Mouse (Mus musculus): ENCODE data around the gene Hsbp1.

Hsbp1 gene

GRCm38 (mm10) chr8:119385854-119386253, 41.6 kb downstream of the Hsbp1 start:
- no peak for DNase-seq (ENCODE audit: low read depth in 1 of 2, low spot score in 2 of 2)

- DNase-seq (ENCODE audit: low read depth in 1 of 2, low spot score in 2 of 2), result no peak
Measured at GRCm38 (mm10) chr8:119386988-119387387, 42.7 kb downstream of the Hsbp1 start.

- no peak for DNase-seq (ENCODE audit: low read depth in 1 of 2, low spot score in 2 of 2)
Measured at GRCm38 (mm10) chr8:119394097-119394496, 49.8 kb downstream of the Hsbp1 start.

GRCm38 (mm10) chr8:119394524-119395026, 50.3 kb downstream of the Hsbp1 start, which contains the start of gene Mlycd:
Gene Mlycd (plus strand): TSS chr8:119394878.
- DNase-seq (ENCODE audit: low read depth in 1 of 2, low spot score in 2 of 2), result peak; percentile 66 to 82

GRCm38 (mm10) chr8:119395072-119395950, 51.0 kb downstream of the Hsbp1 start:
- no peak for DNase-seq (ENCODE audit: low read depth in 1 of 2, low spot score in 2 of 2)
